Mouse (Mus musculus) ES-E14 (cell line): ENCODE data around the gene Mcrip1.

Source experiments
- CHD2 ChIP-seq: IDR thresholded peaks from 2 replicates; pipeline ENCODE4 v1.6.1; 2014; ENCODE audit warnings: mild to moderate bottlenecking, low read depth, low read length, inconsistent platforms
- HCFC1 ChIP-seq: IDR thresholded peaks from 2 replicates; pipeline ENCODE4 v1.6.1; 2012; ENCODE audit warnings: low read length, inconsistent platforms, borderline replicate concordance; ENCODE audit not compliant: insufficient read depth
- MAFK ChIP-seq: IDR thresholded peaks from 2 replicates; pipeline ENCODE4 v1.6.1; 2014; ENCODE audit warnings: mild to moderate bottlenecking, low read depth, low read length, inconsistent platforms; ENCODE audit not compliant: insufficient read depth

DNA sequence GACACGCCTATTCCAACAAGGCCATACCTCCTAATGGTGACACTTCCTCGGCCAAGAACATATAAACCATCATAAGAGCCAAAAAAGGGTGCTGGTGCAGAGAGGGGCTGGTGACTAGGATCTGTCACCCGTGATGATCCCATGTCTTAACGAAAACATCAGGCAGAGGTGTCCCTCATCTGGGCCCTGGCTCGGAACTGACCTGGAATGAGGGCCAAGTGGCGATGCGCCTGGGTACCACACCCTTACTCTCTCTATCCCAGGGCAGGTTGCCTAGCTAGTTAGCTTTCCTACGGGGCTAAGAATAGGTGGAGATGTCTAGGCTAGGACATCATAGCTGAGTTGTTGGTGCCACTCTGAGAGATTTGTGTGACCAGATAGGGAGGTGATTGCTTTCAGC is 15.4 kb downstream of the Mcrip1 start:
- no peak for TF ChIP-seq MAFK
- no peak for TF ChIP-seq CHD2
- TF ChIP-seq HCFC1, result no peak
